Mouse (Mus musculus) ES-E14 (cell line): ENCODE data around the gene A830018L16Rik. TPM values are rescaled to one million over a fixed set of nuclear protein-coding genes. Genes with fewer than 3 reads are reported as not detected.

Experiments
- DNase-seq: peaks from one replicate; pipeline ENCODE4 v3.0.0-alpha.2; 2013; ENCODE audit warnings: low read depth, low spot score
- H3K27ac ChIP-seq: 2 replicates; pipeline ENCODE4 v1.5.1; 2012; ENCODE audit warnings: low read depth, mild to moderate bottlenecking, low read length, moderate library complexity, mixed read lengths; ENCODE audit not compliant: poor library complexity, insufficient read depth, severe bottlenecking
- H3K36me3 ChIP-seq: 2 replicates; pipeline ENCODE4 v1.6.1; 2012; ENCODE audit warnings: mild to moderate bottlenecking, low read length, moderate library complexity, mixed read lengths; ENCODE audit not compliant: control insufficient read depth, poor library complexity, insufficient read depth, severe bottlenecking
- H3K4me1 ChIP-seq, 2 experiments: fragments of 150-350 bp in 1 of 2; sonication (generic) in 1 of 2; 2 replicates each; pipeline ENCODE4 v1.6.1; 2012; ENCODE audit warnings: low read length in 2 of 2, mild to moderate bottlenecking in 1 of 2, mixed read lengths in 1 of 2; ENCODE audit not compliant: control insufficient read depth in 2 of 2, insufficient read depth in 2 of 2, poor library complexity in 1 of 2
- H3K4me3 ChIP-seq, 2 experiments: fragments of 150-350 bp in 1 of 2; sonication (generic) in 1 of 2; 2 replicates each; pipeline ENCODE4 v1.5.1; 2012; ENCODE audit warnings: low read length in 2 of 2, low read depth in 1 of 2, mild to moderate bottlenecking in 1 of 2, mixed read lengths in 1 of 2; ENCODE audit not compliant: insufficient read depth in 1 of 2, poor library complexity in 1 of 2, severe bottlenecking in 1 of 2
- H3K9ac ChIP-seq: 2 replicates; pipeline ENCODE4 v1.6.1; 2012; ENCODE audit warnings: low read depth, mild to moderate bottlenecking, low read length, mixed read lengths; ENCODE audit not compliant: poor library complexity, insufficient read depth, severe bottlenecking
- H3K9me3 ChIP-seq: fragments of 150-350 bp; sonication (generic); 2 replicates; pipeline ENCODE4 v1.6.1; 2012; ENCODE audit warnings: low read depth, mild to moderate bottlenecking, low read length; ENCODE audit not compliant: control insufficient read depth, insufficient read depth
- CHD2 ChIP-seq: IDR thresholded peaks from 2 replicates; pipeline ENCODE4 v1.6.1; 2014; ENCODE audit warnings: mild to moderate bottlenecking, low read depth, low read length, inconsistent platforms
- HCFC1 ChIP-seq: IDR thresholded peaks from 2 replicates; pipeline ENCODE4 v1.6.1; 2012; ENCODE audit warnings: low read length, inconsistent platforms, borderline replicate concordance; ENCODE audit not compliant: insufficient read depth
- MAFK ChIP-seq: IDR thresholded peaks from 2 replicates; pipeline ENCODE4 v1.6.1; 2014; ENCODE audit warnings: mild to moderate bottlenecking, low read depth, low read length, inconsistent platforms; ENCODE audit not compliant: insufficient read depth
- ZC3H11A ChIP-seq: IDR thresholded peaks from 2 replicates; pipeline ENCODE4 v1.6.1; 2012; ENCODE audit warnings: low read depth, mild to moderate bottlenecking, inconsistent platforms, low read length, borderline replicate concordance
- ZNF384 ChIP-seq: IDR thresholded peaks from 2 replicates; pipeline ENCODE4 v1.6.1; 2012; ENCODE audit warnings: low read depth, low read length, inconsistent platforms
- in situ Hi-C, 2 experiments: fragments of 600-800 bp; cut with MboI; formaldehyde crosslinking; loops; one replicate each; pipeline ENCODE4 v1.15.1; 2025; ENCODE audit warnings: low sequenced_read_pairs in 2 of 2, inconsistent platforms in 1 of 2; ENCODE audit not compliant: unreplicated experiment in 2 of 2
- total RNA-seq: library from RNA; depleted of rRNA; stranded (reverse); fragments of 300-350 nt; gene quantifications from 2 replicates; pipeline ENCODE4 v1.2.3, GENCODE M21; 2012

Gene A830018L16Rik
- total RNA-seq, 1 experiment, result 2.1 TPM

DNA sequence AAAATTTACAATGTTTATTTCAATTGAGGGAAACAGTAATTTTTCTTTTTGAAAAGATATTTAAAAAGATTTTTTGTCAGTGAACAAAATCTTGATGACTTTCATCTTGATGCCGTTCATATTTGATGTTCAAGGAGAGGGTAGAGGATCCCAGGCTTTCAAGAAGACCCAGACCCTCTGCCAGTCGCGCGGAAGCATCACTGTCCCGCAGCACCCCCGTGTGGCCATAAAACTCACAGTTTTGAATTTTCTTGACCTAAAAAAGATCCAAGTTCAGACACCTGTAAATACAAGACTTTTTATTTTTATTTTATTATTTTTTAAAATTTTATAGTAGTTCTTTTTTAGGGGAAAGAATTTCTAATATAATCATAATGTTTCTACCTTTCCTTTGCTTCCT is 151.4 kb downstream of the A830018L16Rik start:
- in situ Hi-C loops, result loop anchor here in 1 of 2 experiments (25.0 kb wide), 1 partner anchor 728 kb away; no protein-coding TSS in a partner anchor
- no peaks in the 10 kb centered on the region for H3K4me1 ChIP-seq
- no peak for DNase-seq
- H3K4me3 ChIP-seq, result no peak overlapping the region
- no peaks in the 10 kb centered on the region for H3K36me3 ChIP-seq
- no peak for TF ChIP-seq ZNF384
- peak; percentile 61; the same call in 1 of the 2 replicates for TF ChIP-seq ZC3H11A
- H3K9ac ChIP-seq, result no peak overlapping the region
- H3K27ac ChIP-seq, result no peak overlapping the region
- no peaks in the 10 kb centered on the region for H3K9me3 ChIP-seq

DNA sequence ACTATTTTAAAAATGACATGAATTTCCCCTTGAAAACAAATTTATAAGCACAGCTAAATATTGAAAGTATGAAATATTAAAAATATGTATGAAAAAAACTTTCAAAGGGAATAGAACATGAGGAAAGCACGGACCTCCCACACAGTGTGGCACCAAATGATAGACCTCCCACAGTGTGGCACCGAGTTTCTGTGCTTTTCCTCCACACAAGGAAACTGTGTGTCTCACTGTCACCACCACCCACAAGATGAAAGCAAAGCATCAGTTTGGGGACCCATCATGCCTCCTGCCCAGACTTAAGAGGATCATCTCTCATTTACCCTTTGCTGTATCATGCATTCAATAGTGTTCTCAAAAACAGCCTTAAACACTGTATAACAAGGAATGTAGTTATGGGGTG is 152.8 kb downstream of the A830018L16Rik start:
- no peak overlapping the region for H3K4me3 ChIP-seq
- no peak overlapping the region for H3K27ac ChIP-seq
- in situ Hi-C loops, result loop anchor here in 1 of 2 experiments (25.0 kb wide), 1 partner anchor 729 kb away; no protein-coding TSS in a partner anchor
- no peak overlapping the region for H3K9ac ChIP-seq
- no peaks in the 10 kb centered on the region for H3K4me1 ChIP-seq
- H3K36me3 ChIP-seq, result no peaks in the 10 kb centered on the region
- TF ChIP-seq CHD2, result no peak
- no peak for TF ChIP-seq ZNF384
- no peak for TF ChIP-seq MAFK
- no peak for TF ChIP-seq HCFC1
- no peak for TF ChIP-seq ZC3H11A
- no peak for DNase-seq
- H3K9me3 ChIP-seq, result no peaks in the 10 kb centered on the region

DNA sequence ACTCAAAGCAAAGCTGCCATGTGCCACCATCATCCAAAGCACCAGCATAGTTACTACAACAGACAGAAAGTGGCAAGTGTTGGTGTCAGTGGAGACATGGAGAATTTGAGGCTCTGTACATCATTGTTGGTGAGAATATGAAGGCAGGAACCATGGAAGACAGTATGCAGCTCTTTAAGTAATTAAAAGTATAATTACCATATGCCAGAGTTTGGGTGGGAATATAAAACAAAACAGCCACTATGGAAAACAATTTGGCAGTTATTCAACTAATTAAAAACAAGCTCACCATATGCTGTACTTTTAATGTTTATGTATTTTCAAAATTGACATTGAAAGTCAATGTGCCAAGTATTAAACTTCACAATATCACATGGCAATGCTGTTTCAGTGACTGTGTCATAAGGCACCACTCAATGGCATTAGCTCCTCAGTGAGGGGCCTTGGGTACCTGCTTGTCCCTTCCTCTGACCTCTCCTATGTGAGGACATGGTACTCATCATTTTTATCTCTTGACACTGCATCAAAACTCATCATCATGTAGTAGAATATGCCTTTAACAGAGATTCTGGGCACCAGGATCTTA is 153.5 kb downstream of the A830018L16Rik start:
- no peak overlapping the region for H3K4me3 ChIP-seq
- TF ChIP-seq ZC3H11A, result no peak
- no peak for TF ChIP-seq CHD2
- no peak for TF ChIP-seq HCFC1
- no peak for TF ChIP-seq ZNF384
- TF ChIP-seq MAFK, result no peak
- H3K27ac ChIP-seq, result no peak overlapping the region
- H3K4me1 ChIP-seq, result no peaks in the 10 kb centered on the region
- H3K36me3 ChIP-seq, result no peaks in the 10 kb centered on the region
- in situ Hi-C loops, result loop anchor here in 1 of 2 experiments (25.0 kb wide), 1 partner anchor 730 kb away; no protein-coding TSS in a partner anchor
- DNase-seq, result no peak
- no peak overlapping the region for H3K9ac ChIP-seq
- no peaks in the 10 kb centered on the region for H3K9me3 ChIP-seq

DNA sequence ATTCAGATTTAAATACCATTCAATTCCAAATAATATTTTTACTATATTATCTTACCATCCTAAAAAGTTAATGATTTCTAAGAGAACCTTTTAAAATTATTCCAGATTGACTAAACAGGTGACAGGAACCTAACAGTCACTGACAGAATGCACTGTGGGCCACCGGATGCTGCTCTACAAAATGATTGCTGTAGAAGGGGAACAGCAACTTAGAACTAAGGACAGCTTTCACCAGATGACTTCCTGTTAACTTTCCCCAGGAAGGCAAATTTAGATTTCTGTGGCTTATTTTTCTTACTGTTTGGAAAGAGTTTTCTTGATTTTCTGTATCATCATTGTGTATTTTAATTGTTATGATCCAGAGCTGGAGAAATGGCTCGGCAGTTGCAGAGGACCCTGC is 156.4 kb downstream of the A830018L16Rik start:
- TF ChIP-seq CHD2 (no peak), MAFK (no peak), HCFC1 (no peak), ZC3H11A (no peak), ZNF384 (no peak)
- H3K27ac ChIP-seq, result no peak overlapping the region
- no peaks in the 10 kb centered on the region for H3K36me3 ChIP-seq
- H3K4me3 ChIP-seq, result no peak overlapping the region
- in situ Hi-C loops, result loop anchor here in 1 of 2 experiments (25.0 kb wide), 1 partner anchor 733 kb away; no protein-coding TSS in a partner anchor
- H3K4me1 ChIP-seq, result no peaks in the 10 kb centered on the region
- no peaks in the 10 kb centered on the region for H3K9me3 ChIP-seq
- DNase-seq, result no peak
- no peak overlapping the region for H3K9ac ChIP-seq
